Mouse (Mus musculus): ENCODE data around the gene Lamb2. TPM values are rescaled to one million over a fixed set of nuclear protein-coding genes. Genes with fewer than 3 reads are reported as not detected.

The Lamb2 gene
- polyA plus RNA-seq, 1 experiment from 2014 or later: 17.5 TPM

GRCm38 (mm10) chr9:108484021-108484420, 4.5 kb downstream of the Lamb2 start:
- ATAC-seq (ENCODE audit: low FRiP score): no peak
- WGBS: 95% methylated on average over 15 of the region's 15 CpGs

GRCm38 (mm10) chr9:108485301-108485875, 5.9 kb downstream of the Lamb2 start:
- Histone ChIP-seq H3K4me3 (replicated peaks) (no peak overlapping the region), H3K27ac (replicated peaks) (no peak overlapping the region), H3K4me2 (no peak overlapping the region), H3K9ac (replicated peaks) (no peak overlapping the region), H3K9me3 (replicated peaks) (no peaks in the 10 kb centered on the region), H3K4me1 (peaks cover 12% of the 10 kb centered on the region), H3K27me3 (replicated peaks) (no peaks in the 10 kb centered on the region), H3K36me3 (0 out of 2 replicates have a peak, but pooled peaks cover 4% of the 10 kb centered on the region)
- 93% methylated on average over 19 of the region's 19 CpGs for WGBS
- ATAC-seq (ENCODE audit: low FRiP score): no peak

More at GRCm38 (mm10) chr9:108484021-108484420, 4.5 kb downstream of the Lamb2 start:
- no peak overlapping the region for H3K9ac ChIP-seq (replicated peaks)
- no peaks in the 10 kb centered on the region for H3K9me3 ChIP-seq (replicated peaks)
- H3K4me1 ChIP-seq: peaks cover 12% of the 10 kb centered on the region
- 0 out of 2 replicates have a peak, but pooled peaks cover 4% of the 10 kb centered on the region for H3K36me3 ChIP-seq
- no peak overlapping the region for H3K4me2 ChIP-seq
- H3K27ac ChIP-seq (replicated peaks): no peak overlapping the region
- no peak overlapping the region for H3K4me3 ChIP-seq (replicated peaks)
- H3K27me3 ChIP-seq (replicated peaks): no peaks in the 10 kb centered on the region

GRCm38 (mm10) chr9:108486973-108487530, 7.5 kb downstream of the Lamb2 start:
- H3K4me3 ChIP-seq (replicated peaks): no peak overlapping the region
- no peak overlapping the region for H3K9ac ChIP-seq (replicated peaks)
- H3K4me1 ChIP-seq: peaks cover 20% of the 10 kb centered on the region
- H3K27me3 ChIP-seq (replicated peaks): no peaks in the 10 kb centered on the region
- no peak for ATAC-seq (ENCODE audit: low FRiP score)
- 0 out of 2 replicates have a peak, but pooled peaks cover 4% of the 10 kb centered on the region for H3K36me3 ChIP-seq
- H3K27ac ChIP-seq (replicated peaks): no peak overlapping the region
- no peak overlapping the region for H3K4me2 ChIP-seq
- no peaks in the 10 kb centered on the region for H3K9me3 ChIP-seq (replicated peaks)
- 95% methylated on average over 8 of the region's 8 CpGs for WGBS

- WGBS: 93% methylated on average over 17 of the region's 17 CpGs
These were observed 8.9 kb downstream of the Lamb2 start for GRCm38 (mm10) chr9:108488403-108488802.

GRCm38 (mm10) chr9:108489215-108489614, 9.7 kb downstream of the Lamb2 start:
- ATAC-seq (ENCODE audit: low FRiP score): no peak
- no peak overlapping the region for H3K9ac ChIP-seq (replicated peaks)
- H3K27ac ChIP-seq (replicated peaks): peak overlapping the region; percentile 98; the same call in 1 of the 2 replicates
- H3K36me3 ChIP-seq: peaks cover 25% of the 10 kb centered on the region
- H3K27me3 ChIP-seq (replicated peaks): no peaks in the 10 kb centered on the region
- 98% methylated on average over 20 of the region's 20 CpGs for WGBS
- no peaks in the 10 kb centered on the region for H3K9me3 ChIP-seq (replicated peaks)
- H3K4me3 ChIP-seq (replicated peaks): no peak overlapping the region
- H3K4me1 ChIP-seq: peaks cover 27% of the 10 kb centered on the region
- H3K4me2 ChIP-seq: no peak overlapping the region

More at GRCm38 (mm10) chr9:108488403-108488802, 8.9 kb downstream of the Lamb2 start:
- Histone ChIP-seq H3K4me2 (no peak overlapping the region), H3K27me3 (replicated peaks) (no peaks in the 10 kb centered on the region), H3K4me3 (replicated peaks) (no peak overlapping the region), H3K36me3 (peaks cover 17% of the 10 kb centered on the region), H3K9ac (replicated peaks) (no peak overlapping the region), H3K27ac (replicated peaks) (no peak overlapping the region), H3K9me3 (replicated peaks) (no peaks in the 10 kb centered on the region), H3K4me1 (peaks cover 27% of the 10 kb centered on the region)
- no peak for ATAC-seq (ENCODE audit: low FRiP score)

GRCm38 (mm10) chr9:108489702-108490558, 10.4 kb downstream of the Lamb2 start:
- H3K36me3 ChIP-seq: peaks cover 32% of the 10 kb centered on the region
- H3K9me3 ChIP-seq (replicated peaks): no peaks in the 10 kb centered on the region
- H3K27me3 ChIP-seq (replicated peaks): no peaks in the 10 kb centered on the region
- peak overlapping the region; percentile 98 for H3K27ac ChIP-seq (replicated peaks)
- peaks cover 27% of the 10 kb centered on the region for H3K4me1 ChIP-seq
- H3K9ac ChIP-seq (replicated peaks): peak overlapping the region; percentile 85
- 65% methylated on average over 26 of the region's 26 CpGs for WGBS
- peak overlapping the region; percentile 92 for H3K4me2 ChIP-seq
- peak; percentile 21; the same call in 1 of the 2 replicates for ATAC-seq (ENCODE audit: low FRiP score)
- peak overlapping the region; percentile 88 for H3K4me3 ChIP-seq (replicated peaks)

- peak within 1 kb of the TSS; percentile 85 for H3K9ac ChIP-seq (replicated peaks)
- WGBS: under 1% methylated on average over 69 of the region's 69 CpGs
- peak within 1 kb of the TSS; percentile 88 for H3K4me3 ChIP-seq (replicated peaks)
- H3K9me3 ChIP-seq (replicated peaks): no peaks in the 10 kb centered on the region
- peak within 1 kb of the TSS; percentile 98 for H3K27ac ChIP-seq (replicated peaks)
- peak; percentile 96 for ATAC-seq (ENCODE audit: low FRiP score)
- H3K4me2 ChIP-seq: peak within 1 kb of the TSS; percentile 92
- H3K4me1 ChIP-seq: peaks cover 27% of the 10 kb centered on the region
- H3K36me3 ChIP-seq: peaks cover 40% of the 10 kb centered on the region
- H3K27me3 ChIP-seq (replicated peaks): no peaks in the 10 kb centered on the region
These were observed 11.2 kb downstream of the Lamb2 start, which contains the start of gene Usp19 for GRCm38 (mm10) chr9:108490559-108491285. Gene Usp19, plus strand, starts transcription at chr9:108490602.

GRCm38 (mm10) chr9:108491286-108491580, 11.7 kb downstream of the Lamb2 start:
- Histone ChIP-seq H3K4me2 (peak overlapping the region; percentile 92), H3K9ac (replicated peaks) (peak overlapping the region; percentile 85), H3K36me3 (peaks cover 45% of the 10 kb centered on the region), H3K27me3 (replicated peaks) (no peaks in the 10 kb centered on the region), H3K4me1 (peaks cover 27% of the 10 kb centered on the region), H3K27ac (replicated peaks) (peak overlapping the region; percentile 98), H3K9me3 (replicated peaks) (no peaks in the 10 kb centered on the region), H3K4me3 (replicated peaks) (peak overlapping the region; percentile 88)
- 9% methylated on average over 12 of the region's 12 CpGs for WGBS
- no peak for ATAC-seq (ENCODE audit: low FRiP score)

GRCm38 (mm10) chr9:108492043-108492750, 12.7 kb downstream of the Lamb2 start:
- 85% methylated on average over 16 of the region's 16 CpGs for WGBS
- Histone ChIP-seq H3K36me3 (peaks cover 54% of the 10 kb centered on the region), H3K27ac (replicated peaks) (no peak overlapping the region), H3K4me3 (replicated peaks) (peak overlapping the region; percentile 88), H3K4me2 (peak overlapping the region; percentile 92), H3K9ac (replicated peaks) (peak overlapping the region; percentile 85; the same call in 1 of the 2 replicates), H3K27me3 (replicated peaks) (no peaks in the 10 kb centered on the region), H3K9me3 (replicated peaks) (no peaks in the 10 kb centered on the region), H3K4me1 (peaks cover 27% of the 10 kb centered on the region)
- ATAC-seq (ENCODE audit: low FRiP score): no peak

- peaks cover 63% of the 10 kb centered on the region for H3K36me3 ChIP-seq
- H3K4me3 ChIP-seq (replicated peaks): no peak overlapping the region
- no peaks in the 10 kb centered on the region for H3K27me3 ChIP-seq (replicated peaks)
- H3K9me3 ChIP-seq (replicated peaks): no peaks in the 10 kb centered on the region
- H3K4me1 ChIP-seq: peaks cover 27% of the 10 kb centered on the region
- no peak overlapping the region for H3K4me2 ChIP-seq
- no peak for ATAC-seq (ENCODE audit: low FRiP score)
- 97% methylated on average over 8 of the region's 8 CpGs for WGBS
- no peak overlapping the region for H3K9ac ChIP-seq (replicated peaks)
- H3K27ac ChIP-seq (replicated peaks): no peak overlapping the region
These were observed 13.7 kb downstream of the Lamb2 start for GRCm38 (mm10) chr9:108493246-108493645.
